Mouse (Mus musculus) CH12.LX (cell line): Measurements from ENCODE around the gene 4930572O03Rik.
"Not testable (repeated sequence)": the region's sequence is repeated elsewhere in the genome, so short reads cannot be mapped to it uniquely, and the experiment has no call there.

Source experiments
- CTCF ChIP-seq, 2 experiments: IDR thresholded peaks in 1 of 2; conservative IDR thresholded peaks in 1 of 2; 2 replicates each; pipeline ENCODE4 v1.5.1; 2011 to 2012; ENCODE audit warnings: low read depth in 2 of 2, low read length in 2 of 2, improper control_type of control experiment in 1 of 2, inconsistent platforms in 1 of 2, mild to moderate bottlenecking in 1 of 2, moderate library complexity in 1 of 2
- KAT2A ChIP-seq: IDR thresholded peaks from 2 replicates; pipeline ENCODE4 v1.6.1; 2012; ENCODE audit warnings: low read length, improper control_type of control experiment, inconsistent platforms; ENCODE audit not compliant: insufficient replicate concordance
- SIN3A ChIP-seq: IDR thresholded peaks from 2 replicates; pipeline ENCODE4 v1.6.1; 2012; ENCODE audit warnings: low read length, improper control_type of control experiment, inconsistent platforms

DNA sequence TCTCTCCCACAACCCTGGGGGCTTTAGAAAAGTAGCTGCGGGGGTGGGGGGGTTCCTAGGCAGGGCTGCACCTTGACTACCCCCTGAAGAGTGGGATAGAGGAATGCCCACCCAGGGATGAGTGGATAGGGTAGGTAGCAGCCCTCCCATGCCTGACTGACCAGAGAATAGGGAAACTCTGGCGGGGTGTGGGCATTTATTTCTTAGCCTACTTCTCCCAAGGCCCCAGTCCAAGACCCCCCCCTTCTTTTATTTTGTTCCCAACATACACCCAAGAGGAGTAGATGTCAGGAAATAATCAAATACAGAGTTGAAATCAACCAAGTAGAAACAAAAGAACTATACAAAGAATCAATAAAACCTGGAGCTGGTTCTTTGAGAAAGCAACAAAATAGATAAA is 19.2 kb downstream of the 4930572O03Rik start:
- TF ChIP-seq CTCF (conservative IDR thresholded peaks at IDR 0.05 in 1 of 2, IDR thresholded peaks at IDR 0.05 in 1 of 2; ENCODE audit: low read depth in 2 of 2, low read length in 2 of 2); SIN3A; KAT2A: not testable (repeated sequence)
